Mouse (Mus musculus): ENCODE data around the gene Oas1g.
A peak's percentile ranks its signal among the peaks of the same experiment; 100 is the strongest.
"Not testable (repeated sequence)": the region's sequence is repeated elsewhere in the genome, so short reads cannot be mapped to it uniquely, and the experiment has no call there.

Oas1g gene

DNA sequence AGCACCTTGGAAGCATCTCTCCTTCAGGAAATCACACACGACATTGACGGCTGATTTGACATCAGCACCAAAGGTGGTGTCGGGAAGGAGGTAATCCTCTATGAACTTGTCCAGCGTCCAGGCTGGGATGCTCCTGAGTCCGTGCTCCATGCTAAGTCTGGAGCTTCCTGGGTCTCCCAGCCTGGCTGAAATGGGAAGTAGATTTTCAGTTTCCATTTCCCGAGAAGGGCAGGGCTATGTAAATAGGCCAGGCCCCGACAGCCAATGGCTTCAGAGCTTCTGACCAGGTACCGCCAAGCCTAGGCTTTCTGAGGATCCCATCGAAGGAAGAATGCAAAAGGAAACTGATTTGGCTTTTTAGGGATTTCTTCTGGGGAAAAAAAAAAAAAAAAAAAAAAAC is at the start of gene Oas1g:
TSS of gene Oas1g (minus strand) at position 201 of the 400 bp plus-strand sequence.
- not testable (repeated sequence) for DNase-seq

DNA sequence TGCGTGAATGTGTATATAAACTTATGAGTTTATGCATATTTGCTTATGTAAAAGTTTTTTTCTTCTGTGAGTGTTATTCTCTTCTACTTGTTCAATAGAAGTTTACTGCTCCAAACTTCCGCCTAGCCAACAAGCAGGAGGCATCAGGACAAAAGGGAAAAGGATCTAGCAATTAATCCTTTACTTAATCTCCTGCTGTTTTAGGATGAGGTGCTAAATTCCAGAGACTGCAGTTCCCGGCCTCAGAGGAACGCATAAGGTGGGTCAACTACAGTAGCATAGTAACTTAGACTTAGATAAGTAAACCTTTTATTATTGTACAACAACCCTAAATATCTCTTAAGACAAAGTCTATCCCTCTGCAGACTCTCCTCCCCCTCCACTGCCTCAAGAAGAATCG is 46.6 kb upstream of the Oas1g start:
- DNase-seq = no peak

GRCm38 (mm10) chr5:120927036-120927435 is 39.6 kb upstream of the Oas1g start:
- DNase-seq = peak in 1 of 2 experiments; percentile 12

DNA sequence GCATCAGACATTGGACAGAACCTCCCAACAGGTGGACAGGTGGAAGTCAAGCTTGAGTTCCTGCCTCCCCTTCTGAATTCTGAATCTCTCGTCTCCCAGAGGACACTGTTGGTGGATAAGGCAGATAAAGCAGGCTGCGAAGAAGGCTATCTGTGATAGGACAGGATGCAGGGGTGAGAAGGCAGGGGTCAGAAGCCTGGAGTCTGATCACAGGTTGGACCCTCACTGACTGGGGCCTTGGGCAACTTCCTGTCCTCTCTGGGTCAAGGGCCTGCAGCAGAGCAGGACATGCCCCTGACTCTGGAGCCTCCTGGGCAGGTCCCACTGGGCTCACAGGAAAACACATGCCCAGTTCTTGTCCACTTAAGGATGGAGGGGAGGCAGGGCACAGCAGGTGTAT is 38.9 kb upstream of the Oas1g start:
- DNase-seq = peak in 1 of 2 experiments; percentile 9

DNA sequence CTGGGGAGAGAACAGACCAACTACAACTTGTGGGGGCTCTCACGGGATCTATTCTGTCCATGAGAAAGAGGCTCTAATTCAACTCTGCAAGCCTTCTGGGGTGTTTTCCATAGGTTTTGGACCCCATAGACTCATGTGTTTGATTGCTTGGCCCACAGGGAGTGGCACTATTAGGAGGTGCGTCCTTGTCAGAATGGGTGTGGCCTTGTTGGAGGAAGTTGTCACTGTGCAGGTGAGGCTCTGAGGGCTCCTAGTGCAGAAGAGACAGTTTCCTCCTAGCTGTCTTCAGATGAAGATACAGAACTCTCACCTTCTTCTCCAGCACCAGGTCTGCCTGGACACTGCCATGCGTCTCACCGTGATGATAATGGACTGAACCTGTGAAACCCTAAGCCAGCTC is 37.1 kb upstream of the Oas1g start:
- peak in 1 of 2 experiments; percentile 2 for DNase-seq

- peak in 1 of 2 experiments; percentile 2 for DNase-seq
Measured at GRCm38 (mm10) chr5:120923969-120924368, 36.6 kb upstream of the Oas1g start.

GRCm38 (mm10) chr5:120920296-120920695 is 32.9 kb upstream of the Oas1g start:
- DNase-seq = no peak

GRCm38 (mm10) chr5:120919156-120919935 is 31.9 kb upstream of the Oas1g start:
- DNase-seq = peak in 1 of 2 experiments; percentile 8

GRCm38 (mm10) chr5:120914204-120914603 is 26.8 kb upstream of the Oas1g start, which contains the start of gene Oas1d:
TSS of gene Oas1d (plus strand) at chr5:120914536.
- not testable (repeated sequence) for DNase-seq

DNA sequence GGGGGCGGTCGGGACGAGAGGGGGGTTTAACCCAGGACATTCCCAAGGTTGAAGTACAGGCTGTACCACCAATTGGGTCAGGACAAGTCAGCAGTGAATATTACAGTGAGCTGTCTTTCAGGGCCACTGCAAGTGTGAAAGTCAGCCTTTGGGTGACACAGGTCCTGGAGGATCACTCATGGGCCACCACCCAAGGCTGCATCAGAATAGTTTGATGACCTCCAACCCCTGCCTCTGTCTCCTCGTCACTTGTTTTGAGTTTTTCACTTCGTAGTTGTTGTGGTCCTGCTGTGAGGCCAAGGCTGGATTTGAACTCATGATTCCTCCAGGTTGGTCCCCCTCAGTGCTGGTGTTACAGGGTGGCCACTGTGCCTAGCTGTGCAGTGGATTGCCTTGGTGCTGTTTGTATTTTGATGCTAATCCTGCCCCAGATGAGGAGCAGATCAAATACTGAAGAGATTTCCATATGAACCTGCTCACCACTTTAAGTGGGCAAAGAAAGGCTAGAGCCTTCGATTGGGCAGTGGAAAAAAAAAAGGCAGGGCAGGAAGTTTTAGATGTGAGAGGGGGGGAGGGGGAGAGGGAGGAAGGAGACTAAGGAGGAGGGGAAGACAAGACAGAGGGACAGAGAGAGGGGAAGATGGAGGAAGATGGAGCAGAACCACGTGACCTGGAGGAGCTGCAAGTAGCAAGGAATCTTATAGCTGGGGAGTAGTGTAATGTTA is 20.9 kb upstream of the Oas1g start:
- no peak for DNase-seq

DNA sequence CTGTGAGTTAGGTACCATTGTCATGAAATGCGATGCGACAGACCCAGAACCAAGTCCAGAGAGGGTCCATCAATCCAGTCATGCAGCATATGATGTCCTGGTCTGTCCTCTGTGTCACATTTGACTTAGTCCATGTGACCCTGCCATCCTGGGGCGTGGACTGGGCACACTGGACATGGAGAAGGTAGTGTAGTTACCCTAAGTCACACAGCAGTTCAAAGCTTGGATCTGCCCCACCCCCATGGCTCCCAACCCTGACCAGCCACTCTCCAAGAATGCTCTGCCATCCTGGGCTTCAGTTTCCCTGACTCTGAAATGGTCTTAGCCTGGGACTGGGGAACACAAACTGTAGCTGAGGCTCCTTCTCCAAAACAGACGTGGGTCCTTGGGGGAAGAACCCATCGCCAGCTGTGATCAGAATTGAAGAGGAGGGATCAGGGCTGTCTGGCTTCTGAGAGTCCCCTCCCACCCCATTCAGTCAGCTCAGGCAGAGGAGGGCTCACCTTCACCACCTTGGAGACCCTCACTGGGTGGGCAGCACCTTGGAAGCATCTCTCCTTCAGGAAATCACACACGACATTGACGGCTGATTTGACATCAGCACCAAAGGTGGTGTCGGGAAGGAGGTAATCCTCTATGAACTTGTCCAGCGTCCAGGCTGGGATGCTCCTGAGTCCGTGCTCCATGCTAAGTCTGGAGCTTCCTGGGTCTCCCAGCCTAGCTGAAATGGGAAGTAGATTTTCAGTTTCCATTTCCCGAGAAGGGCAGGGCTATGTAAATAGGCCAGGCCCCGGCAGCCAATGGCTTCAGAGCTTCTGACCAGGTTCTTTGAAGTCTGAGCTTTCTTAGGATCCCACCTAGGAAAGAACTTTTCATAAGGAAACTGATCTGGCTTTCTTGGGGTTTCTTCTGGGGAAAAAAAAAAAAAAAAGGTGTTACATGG is 19.6 kb upstream of the Oas1g start, which contains the start of gene Oas1a:
TSS of gene Oas1a (minus strand) at position 731 of the 943 bp plus-strand sequence.
- not testable (repeated sequence) for DNase-seq

GRCm38 (mm10) chr5:120902056-120902455 is 14.6 kb upstream of the Oas1g start:
- DNase-seq = no peak

DNA sequence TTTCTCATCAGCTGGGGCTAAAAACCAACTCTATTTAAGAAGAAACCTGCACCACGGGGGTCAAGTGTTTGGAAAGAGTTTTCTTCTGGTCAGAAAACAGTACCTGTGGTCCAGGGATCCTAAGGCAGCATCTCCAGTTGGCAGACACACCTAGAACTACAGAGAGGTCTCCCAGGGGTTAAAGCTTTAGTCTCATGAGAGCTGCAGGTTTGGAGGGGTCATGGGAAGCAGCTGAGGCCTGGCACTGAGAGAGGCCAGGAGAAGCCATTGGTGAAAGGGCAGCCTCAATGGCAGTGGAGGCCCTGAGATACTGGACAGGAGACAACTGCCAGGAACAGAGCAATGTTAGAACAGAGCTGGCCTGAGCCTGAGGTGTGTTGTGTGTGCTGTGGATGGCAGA is 13.3 kb upstream of the Oas1g start:
- no peak for DNase-seq

DNA sequence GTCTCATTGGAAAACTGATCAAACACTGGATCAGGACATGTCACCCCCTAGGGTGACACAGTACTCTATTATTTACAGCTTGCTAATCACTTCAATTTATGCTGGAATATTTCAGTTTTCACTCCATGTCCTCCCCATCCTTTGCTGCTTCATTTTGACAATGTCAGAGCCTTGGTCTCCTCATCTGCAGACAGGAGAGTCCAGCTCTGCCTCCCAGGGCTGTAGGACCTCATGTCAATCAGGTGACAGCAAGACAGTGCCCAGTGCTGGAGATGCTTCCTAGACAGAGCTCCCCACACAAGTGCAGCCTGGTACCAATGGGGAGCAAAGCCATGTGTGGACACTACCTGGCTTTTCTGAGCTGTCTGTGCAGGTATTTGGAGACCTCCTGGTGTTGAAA is 11.3 kb upstream of the Oas1g start:
- DNase-seq = no peak

DNA sequence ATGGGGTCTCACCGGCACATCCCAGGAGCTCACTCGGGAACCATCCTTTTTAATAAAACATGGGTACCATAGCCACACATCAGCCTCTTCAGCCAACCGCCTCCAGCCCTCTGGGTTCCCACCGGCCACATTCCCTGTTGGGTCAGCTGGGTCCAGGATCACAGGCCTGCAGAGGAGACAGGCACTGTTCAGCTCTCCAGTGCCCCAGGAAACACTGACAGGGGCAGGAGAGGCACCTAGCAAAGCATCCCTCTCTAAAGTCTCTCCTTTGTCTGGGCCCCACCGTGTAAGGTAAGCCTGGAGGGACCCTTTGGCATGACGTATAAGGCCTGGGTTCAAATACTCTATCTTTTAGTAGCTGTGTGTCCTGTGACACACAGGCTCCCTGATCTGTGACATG is 10.9 kb upstream of the Oas1g start:
- DNase-seq = no peak

GRCm38 (mm10) chr5:120895231-120895900 is 8.0 kb upstream of the Oas1g start:
- DNase-seq = no peak

DNA sequence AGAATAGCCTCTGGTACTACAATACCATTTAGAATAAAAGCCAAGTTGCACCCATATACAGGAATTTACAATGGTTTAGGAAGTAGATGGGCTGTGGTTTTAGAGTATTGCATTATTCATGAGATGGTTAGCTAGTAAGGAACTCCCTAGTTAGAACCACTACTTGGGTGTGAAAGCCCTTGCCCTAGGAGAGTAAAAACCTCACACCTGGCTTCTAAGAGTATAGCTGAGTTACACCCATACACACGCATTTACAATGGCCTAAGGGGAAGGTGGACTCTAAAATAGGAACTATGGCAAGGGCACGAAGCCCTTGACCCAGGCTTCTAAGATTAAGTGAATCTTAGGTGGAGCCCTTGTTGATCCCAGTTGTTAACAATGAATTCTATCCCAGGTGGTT is 7.3 kb upstream of the Oas1g start:
- not testable (repeated sequence) for DNase-seq

DNA sequence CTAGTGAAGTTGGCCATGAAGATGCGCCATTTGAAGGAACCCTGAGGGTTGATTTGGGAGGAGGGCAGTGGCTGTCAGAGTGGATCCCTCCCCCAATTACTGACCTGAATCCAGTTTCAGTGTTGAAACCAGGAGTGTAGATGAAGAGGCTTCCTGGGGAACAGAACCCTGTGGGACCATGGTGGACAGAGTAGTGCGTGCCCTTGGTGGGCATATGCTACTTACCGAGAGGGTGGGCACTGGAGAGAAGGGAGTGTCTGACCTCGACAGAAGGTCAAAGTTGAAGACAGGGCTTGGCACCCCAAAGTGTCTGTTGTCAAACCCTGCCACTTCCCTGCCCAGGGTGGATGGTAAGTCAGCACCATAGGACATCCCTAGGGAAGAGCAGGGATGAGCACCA is 6.5 kb upstream of the Oas1g start:
- DNase-seq = not testable (repeated sequence)

DNA sequence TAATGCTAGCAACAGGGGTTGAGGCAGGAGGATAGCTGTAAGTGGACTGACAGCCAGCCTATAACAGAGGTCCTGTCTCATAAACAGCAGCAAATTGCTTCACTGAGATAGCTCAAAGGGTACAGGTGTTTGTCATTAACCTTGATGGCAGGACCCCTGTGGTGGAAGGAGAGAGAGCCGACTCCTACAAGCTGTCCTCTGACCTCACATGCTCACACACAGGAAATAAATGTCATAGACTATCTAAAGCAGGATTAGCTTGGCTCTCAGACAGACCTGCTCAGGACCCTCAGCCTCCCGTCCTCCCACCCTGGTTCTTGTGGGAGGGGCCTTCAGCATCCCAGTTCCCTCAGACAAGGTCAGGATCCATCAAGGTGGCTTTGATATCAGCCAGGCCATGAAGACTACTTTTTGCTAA is 4.8 kb upstream of the Oas1g start:
- DNase-seq = no peak

DNA sequence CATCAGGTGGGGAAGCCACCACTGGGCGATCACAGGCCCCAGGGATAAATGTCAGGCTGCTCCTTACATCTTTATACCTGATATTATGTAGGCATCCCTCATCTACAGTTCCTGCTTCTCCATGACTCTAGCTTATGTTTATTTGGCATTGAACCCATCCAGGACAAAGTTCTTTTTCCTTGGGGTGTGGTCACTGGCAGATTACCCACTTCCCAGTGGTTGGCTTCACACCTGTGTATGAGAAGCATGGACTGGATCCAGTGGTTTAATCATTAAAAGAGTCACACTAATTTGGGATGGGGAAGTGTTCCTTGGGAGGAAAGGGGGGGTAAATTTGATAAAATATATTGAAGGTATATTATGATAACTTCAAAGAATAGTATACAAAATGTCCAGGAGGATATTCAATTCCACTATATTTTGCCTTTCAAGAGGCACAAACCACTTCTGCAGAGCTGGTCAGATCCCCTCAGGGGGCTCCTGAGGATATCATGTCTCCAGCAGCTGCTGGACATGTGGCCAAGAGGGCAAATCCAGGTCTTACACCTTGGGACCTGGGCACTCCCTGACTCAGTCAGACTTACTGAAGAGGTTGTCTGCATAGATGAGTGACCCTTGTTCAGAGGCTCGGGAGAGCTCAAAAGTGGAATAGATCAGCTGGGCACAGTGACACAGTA is 4.3 kb upstream of the Oas1g start:
- DNase-seq = not testable (repeated sequence)

GRCm38 (mm10) chr5:120890991-120891390 is 3.6 kb upstream of the Oas1g start:
- DNase-seq = no peak

GRCm38 (mm10) chr5:120890026-120890425 is 2.6 kb upstream of the Oas1g start:
- no peak for DNase-seq
